Mouse (Mus musculus) fat pad, adult 2 months (tissue): ENCODE results near the gene Tcf3.

Experiments used
- DNase-seq: peaks from one replicate; pipeline ENCODE4 v3.0.0-alpha.2; 2011; ENCODE audit warnings: low read depth, low spot score; ENCODE audit errors: extremely low read depth

Tcf3 gene

GRCm38 (mm10) chr10:80437973-80438372 lies 4.5 kb upstream of the Tcf3 start:
- DNase-seq: no peak

- DNase-seq: no peak
Observed at GRCm38 (mm10) chr10:80436276-80436675, 2.8 kb upstream of the Tcf3 start.

DNA sequence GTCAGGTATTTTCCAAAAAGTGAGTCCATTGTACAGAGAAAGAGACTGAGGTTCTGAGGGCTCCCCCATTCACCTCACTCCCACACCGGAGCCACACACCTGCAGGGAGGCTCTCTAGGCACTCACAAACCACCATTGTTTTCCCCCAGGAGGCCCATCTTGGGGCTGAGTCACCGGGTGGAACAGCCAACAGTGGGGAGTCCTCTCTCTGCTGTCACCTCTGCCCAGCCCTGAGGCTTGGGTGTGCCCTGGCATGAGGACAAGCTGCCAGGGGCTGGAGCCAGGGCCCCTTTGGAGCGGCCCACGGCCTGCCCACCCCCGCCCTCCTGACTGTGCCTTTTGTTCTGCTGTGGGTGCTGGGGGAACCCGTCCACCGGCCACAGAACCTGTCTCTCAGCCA lies 2.3 kb upstream of the Tcf3 start:
- no peak for DNase-seq

- DNase-seq: no peak
Observed at GRCm38 (mm10) chr10:80434823-80435222, 1.4 kb upstream of the Tcf3 start.

GRCm38 (mm10) chr10:80434233-80434592 lies 766 bp upstream of the Tcf3 start:
- DNase-seq: no peak

- no peak for DNase-seq
Observed at GRCm38 (mm10) chr10:80432936-80433512, 423 bp downstream of the Tcf3 start.

- DNase-seq: no peak
Observed at GRCm38 (mm10) chr10:80432387-80432785, 1.1 kb downstream of the Tcf3 start.

GRCm38 (mm10) chr10:80431570-80432386 lies 1.7 kb downstream of the Tcf3 start:
- no peak for DNase-seq

DNA sequence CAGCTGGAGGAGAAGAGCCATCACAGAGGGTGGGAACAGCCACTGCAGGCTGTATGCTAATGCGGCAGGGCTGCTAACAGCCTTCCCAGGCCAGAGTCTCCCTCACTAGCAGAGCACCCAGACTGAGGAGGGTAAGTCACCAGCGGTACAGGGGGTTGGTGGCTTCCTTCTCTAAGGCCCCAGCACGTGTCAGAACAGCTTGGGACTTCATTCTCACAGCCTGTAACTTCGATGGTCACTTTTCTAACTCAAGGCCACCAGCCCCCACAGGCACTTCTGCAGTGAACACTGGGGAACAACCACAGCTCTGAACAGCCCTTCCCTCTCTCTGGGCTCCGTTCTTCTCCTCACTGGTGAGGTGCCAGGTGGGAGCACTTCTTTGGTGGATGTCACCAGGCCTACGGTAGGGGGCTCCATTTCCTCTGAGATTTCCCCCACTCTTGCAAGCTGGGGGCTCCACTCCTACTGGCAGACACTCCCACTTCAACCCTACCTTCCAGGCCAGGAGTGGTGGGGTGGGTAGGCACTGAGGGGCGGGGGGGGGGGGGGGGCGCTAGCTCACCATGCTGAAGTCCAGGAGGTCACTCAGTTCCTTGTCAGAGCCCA lies 3.0 kb downstream of the Tcf3 start:
- DNase-seq: no peak

- DNase-seq: no peak
Observed at GRCm38 (mm10) chr10:80429800-80430199, 3.6 kb downstream of the Tcf3 start.

DNA sequence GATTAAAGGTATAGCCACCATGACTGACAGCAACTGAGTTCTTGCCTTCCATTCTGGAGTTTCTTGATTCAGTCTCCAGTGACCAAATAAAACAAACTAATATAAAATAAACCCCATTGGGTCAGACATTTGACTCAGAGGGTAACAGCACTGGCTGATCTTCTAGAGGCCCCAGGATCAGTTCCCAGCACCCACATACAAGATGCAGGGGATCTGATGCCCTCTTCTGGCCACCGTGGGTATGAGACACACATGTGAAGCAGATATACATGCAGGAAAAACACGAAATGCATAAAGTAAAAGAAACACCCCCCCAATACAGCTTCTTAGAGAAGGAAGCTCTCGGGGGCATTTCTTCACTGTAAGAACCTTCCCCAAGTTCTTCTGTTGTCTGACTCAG lies 8.4 kb downstream of the Tcf3 start:
- no peak for DNase-seq

DNA sequence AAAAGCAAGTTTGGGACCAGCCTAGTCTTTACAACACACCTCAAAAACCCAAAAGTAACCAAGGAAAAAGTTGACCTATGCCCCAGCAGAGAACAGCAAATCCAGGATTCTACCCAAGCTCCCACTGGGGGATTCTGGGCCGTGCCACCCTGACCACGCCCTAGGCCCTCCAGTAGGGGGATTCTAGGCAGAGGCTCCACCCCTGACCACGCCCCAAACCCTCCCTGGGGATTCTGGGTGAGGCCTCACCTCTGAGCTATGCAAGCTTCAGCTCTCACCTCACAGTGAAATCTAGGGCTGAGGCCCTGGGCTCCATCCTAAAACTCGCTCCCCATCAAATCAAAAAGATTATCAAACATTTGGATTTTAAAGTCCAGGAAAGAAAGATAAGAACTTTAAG lies 9.9 kb downstream of the Tcf3 start:
- DNase-seq: no peak

GRCm38 (mm10) chr10:80421651-80422472 lies 11.6 kb downstream of the Tcf3 start:
- no peak for DNase-seq

DNA sequence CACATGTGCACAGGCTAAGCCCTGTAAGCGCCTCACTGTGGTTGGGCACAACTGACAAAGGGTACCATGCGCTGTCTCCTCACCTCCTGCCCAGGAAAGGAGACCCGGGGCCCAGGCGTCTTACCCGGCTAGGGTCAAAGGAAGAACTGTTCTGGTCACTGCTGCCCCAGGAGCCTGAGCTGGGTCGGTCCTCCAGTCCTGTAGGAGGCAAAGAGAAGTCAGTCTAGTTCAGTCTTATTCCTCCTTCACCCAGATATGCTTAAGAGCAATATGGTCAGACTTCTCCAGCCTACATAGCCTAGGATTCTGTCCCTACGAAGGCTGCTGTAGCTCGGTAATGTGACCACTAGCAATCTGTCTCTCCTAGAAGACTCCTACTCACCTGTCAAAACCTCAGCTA lies 12.2 kb downstream of the Tcf3 start:
- no peak for DNase-seq

DNA sequence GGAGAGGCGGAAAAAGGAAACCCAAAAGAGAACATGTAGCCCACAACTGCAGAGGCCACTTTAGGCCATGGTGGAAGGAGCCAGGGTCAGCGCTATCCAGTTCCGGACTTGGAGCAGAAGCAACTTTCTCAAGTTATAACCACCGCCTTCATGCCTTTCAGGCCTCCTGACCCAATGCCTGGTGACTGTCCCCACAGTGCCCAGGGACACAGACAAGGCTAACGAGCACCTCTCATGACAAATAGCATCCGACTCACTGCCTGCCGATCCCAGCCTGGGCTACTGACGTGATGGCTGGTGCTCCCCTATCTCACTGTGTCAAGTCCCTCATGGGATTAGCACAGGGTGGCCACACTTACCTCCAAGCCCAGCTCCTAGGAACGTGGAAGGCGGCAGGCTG lies 12.7 kb downstream of the Tcf3 start:
- no peak for DNase-seq

DNA sequence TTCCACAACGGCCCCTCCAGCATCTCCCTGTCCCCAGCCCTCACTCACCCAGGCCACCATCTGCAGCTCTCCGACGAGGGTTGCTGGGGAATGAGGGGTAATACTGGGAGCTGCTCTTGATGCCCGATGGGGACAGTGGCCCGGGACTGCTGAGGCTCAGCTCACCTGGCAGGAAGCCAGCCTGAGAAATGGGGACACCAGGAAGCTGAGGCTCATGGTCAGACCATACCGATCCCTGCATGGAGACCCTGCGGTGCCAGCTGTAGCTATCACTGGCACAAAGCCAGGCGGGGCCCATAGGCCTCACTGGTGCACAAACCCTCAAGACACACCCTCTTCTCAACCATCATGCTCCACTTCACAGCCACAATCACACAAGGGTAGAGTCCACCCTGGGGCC lies 14.0 kb downstream of the Tcf3 start:
- no peak for DNase-seq

- DNase-seq: no peak
Observed at GRCm38 (mm10) chr10:80418311-80418710, 15.1 kb downstream of the Tcf3 start.

- DNase-seq: no peak
Observed at GRCm38 (mm10) chr10:80417841-80418240, 15.6 kb downstream of the Tcf3 start.

DNA sequence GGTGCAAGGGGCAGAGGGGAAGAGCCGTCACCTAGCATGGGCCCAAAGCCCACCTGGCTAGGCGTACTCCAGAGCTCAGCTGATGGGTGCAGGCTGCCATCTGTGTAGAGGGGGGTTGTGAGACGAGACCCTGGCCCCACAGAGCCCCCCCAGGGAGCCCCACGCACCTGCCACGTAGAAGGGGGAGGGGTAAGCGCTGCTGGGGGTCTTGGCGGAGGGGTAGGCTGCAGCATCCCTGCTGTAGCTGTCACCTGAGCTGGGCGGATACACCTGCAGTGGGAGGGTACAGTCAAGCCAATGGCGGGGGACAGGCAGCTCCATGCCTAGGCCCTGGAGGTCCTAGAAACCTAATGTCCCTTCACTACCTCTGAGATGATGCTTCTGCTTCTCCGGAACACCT lies 16.1 kb downstream of the Tcf3 start:
- no peak for DNase-seq

- no peak for DNase-seq
Observed at GRCm38 (mm10) chr10:80415566-80415965, 17.9 kb downstream of the Tcf3 start.

- DNase-seq: no peak
Observed at GRCm38 (mm10) chr10:80412656-80413541, 20.5 kb downstream of the Tcf3 start.
